Mouse (Mus musculus) forebrain, postnatal 0 days (tissue): ENCODE results near the gene Apba2. TPM values are rescaled to one million over a fixed set of nuclear protein-coding genes. Genes with fewer than 3 reads are reported as not detected.
A peak's percentile ranks its signal among the peaks of the same experiment; 100 is the strongest.

Experiments
- ATAC-seq: fragments of 200-750 bp; cut with Nextera tagmentation; 2 replicates; pipeline ENCODE4 v1.8.0; 2017; ENCODE audit warnings: mild to moderate bottlenecking, moderate library complexity
- DNase-seq: peaks from one replicate; pipeline ENCODE4 v3.0.0-alpha.2; 2015
- H3K27ac ChIP-seq: fragments of 300-500 bp; sonication (generic); 2 replicates; pipeline ENCODE4 v1.5.1; 2014; ENCODE audit warnings: low read depth, mild to moderate bottlenecking, antibody characterized with exemption, low read length, moderate library complexity, mixed read lengths
- H3K27me3 ChIP-seq: fragments of 300-500 bp; sonication (generic); 2 replicates; pipeline ENCODE4 v1.6.1; 2014; ENCODE audit warnings: mild to moderate bottlenecking, low read length, mixed read lengths; ENCODE audit not compliant: insufficient read depth
- H3K36me3 ChIP-seq: fragments of 300-500 bp; sonication (generic); 2 replicates; pipeline ENCODE4 v1.6.1; 2014; ENCODE audit warnings: mild to moderate bottlenecking, moderate library complexity; ENCODE audit not compliant: insufficient read depth
- H3K4me1 ChIP-seq: fragments of 300-500 bp; sonication (generic); 2 replicates; pipeline ENCODE4 v1.6.1; 2014; ENCODE audit warnings: antibody characterized with exemption; ENCODE audit not compliant: insufficient read depth
- H3K4me2 ChIP-seq: fragments of 300-500 bp; sonication (generic); 2 replicates; pipeline ENCODE4 v1.6.1; 2014; ENCODE audit warnings: low read depth, mild to moderate bottlenecking, moderate library complexity
- H3K4me3 ChIP-seq: fragments of 300-500 bp; sonication (generic); 2 replicates; pipeline ENCODE4 v1.5.1; 2014; ENCODE audit warnings: low read depth, low read length, mixed read lengths
- H3K9ac ChIP-seq: fragments of 300-500 bp; sonication (generic); 2 replicates; pipeline ENCODE4 v1.6.1; 2014; ENCODE audit warnings: mild to moderate bottlenecking
- H3K9me3 ChIP-seq: fragments of 300-500 bp; sonication (generic); 2 replicates; pipeline ENCODE4 v1.6.1; 2016; ENCODE audit warnings: low read length
- CTCF ChIP-seq: sonication (generic); IDR thresholded peaks from 2 replicates; pipeline ENCODE4 v1.5.1; 2016; ENCODE audit warnings: antibody characterized with exemption, control low read depth, low read depth
- WGBS: fragments of 180-500 bp; shearing (Covaris S2); extraction: QIAGEN DNeasy Blood & Tissue Kit; methylation state at CpG from one replicate; pipeline ENCODE4 v1.1.7; 2014; 5-methylcytosine and 5-hydroxymethylcytosine counted together
- polyA plus RNA-seq: library from polyadenylated mRNA; unstranded; fragments of >200 nt; fragmentation: Nextera tagmentation; extraction: Ambion mirVana; gene quantifications from 2 replicates; pipeline ENCODE4 v1.2.1, GENCODE M21; 2015
- total RNA-seq: library from RNA; depleted of rRNA; stranded (reverse); fragments of >200 nt; gene quantifications from 2 replicates; pipeline ENCODE4 v1.2.3, GENCODE M21; 2014

Apba2 gene
- total and polyA plus RNA-seq, 2 experiments from 2014 or later: 227 to 332 TPM

DNA sequence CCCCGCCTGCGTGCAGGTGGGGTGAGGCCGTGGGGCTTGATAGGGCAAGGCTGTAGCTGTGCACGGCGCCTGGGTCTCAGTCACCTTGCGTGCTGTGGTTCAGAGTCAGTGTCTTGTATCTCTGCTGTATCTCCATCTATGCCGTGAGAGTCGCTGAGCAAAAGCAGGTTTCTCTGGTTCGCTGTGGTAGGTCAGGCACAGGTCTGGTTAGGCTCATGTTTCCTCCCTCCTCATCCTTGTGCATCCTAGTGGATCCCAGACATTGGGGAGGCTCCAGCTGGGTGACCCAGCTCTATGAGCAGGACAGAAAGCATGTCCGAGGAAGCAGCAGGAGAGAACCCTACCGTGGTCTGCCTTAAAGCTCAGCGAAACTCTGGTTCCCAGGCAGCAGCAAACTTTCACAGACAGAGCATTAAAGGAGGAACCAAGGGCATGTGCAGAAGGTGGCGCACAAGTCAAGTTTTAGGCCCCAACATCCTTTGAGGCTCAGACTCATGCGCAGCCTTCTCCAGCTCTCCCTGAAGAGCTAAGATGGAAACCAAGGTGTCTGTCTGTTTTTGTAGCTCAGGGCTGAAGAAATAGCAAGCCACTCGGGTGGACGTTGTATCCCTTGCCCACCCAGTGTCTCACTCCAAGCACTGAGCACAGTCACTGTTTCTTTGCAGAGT lies 51.2 kb downstream of the Apba2 start:
- H3K4me3 ChIP-seq: no peak overlapping the region
- no peak overlapping the region for H3K9ac ChIP-seq
- WGBS: 92% methylated on average over 13 of the region's 16 CpGs
- ATAC-seq (0 out of 2 replicates have a peak, but pooled peaks have one; percentile 23), DNase-seq (no peak)
- H3K4me2 ChIP-seq: no peak overlapping the region
- peaks cover 8% of the 10 kb centered on the region for H3K36me3 ChIP-seq
- no peaks in the 10 kb centered on the region for H3K27me3 ChIP-seq
- TF ChIP-seq CTCF: peak; percentile 37
- H3K27ac ChIP-seq: no peak overlapping the region
- H3K4me1 ChIP-seq: no peaks in the 10 kb centered on the region
- H3K9me3 ChIP-seq: no peaks in the 10 kb centered on the region

DNA sequence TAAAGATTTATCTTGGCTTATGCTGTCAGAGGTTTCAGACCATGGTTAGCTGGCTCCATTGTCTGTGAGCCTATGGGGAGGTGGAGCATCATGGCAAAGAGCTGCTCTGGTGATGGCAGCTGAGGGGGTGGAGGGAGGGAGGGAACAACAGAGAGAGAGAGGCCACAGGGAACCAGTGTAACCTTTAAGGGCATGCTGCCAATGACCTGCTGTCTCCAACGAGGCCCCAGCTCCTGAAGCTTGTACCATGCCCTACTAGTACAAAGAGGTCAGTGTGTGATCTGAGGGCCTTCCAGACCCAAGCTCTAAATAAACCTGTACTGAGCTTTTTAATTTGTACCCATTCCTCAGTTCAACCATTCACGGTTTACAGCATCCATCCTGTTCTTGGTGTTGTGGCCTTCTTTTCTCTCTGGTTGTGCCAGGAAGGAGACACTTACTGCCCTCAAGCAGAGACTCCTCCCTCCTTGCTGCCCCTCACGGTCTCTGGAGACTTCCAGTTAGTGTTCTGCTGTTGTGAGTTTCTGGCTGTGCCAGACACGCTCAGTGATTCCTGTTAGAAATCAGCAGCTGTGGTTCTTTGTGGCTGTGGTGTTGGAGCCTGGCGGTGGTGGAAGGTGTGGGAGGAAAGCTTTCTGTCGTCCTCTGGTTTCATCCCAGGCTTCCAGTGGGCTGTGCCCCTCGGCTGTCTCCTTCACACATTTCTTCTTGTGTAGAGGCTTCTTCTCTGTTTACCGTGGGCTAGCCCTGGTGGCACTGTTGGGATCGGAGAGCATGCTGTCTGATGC lies 60.4 kb downstream of the Apba2 start:
- no peak for ATAC-seq
- no peak overlapping the region for H3K9ac ChIP-seq
- H3K4me1 ChIP-seq: 0 out of 2 replicates have a peak, but pooled peaks cover 2% of the 10 kb centered on the region
- H3K4me2 ChIP-seq: no peak overlapping the region
- H3K36me3 ChIP-seq: 0 out of 2 replicates have a peak, but pooled peaks cover 6% of the 10 kb centered on the region
- H3K27me3 ChIP-seq: no peaks in the 10 kb centered on the region
- H3K4me3 ChIP-seq: no peak overlapping the region
- no peak for TF ChIP-seq CTCF
- H3K27ac ChIP-seq: no peak overlapping the region
- DNase-seq: no peak
- 74% methylated on average over 9 of the region's 9 CpGs for WGBS
- H3K9me3 ChIP-seq: no peaks in the 10 kb centered on the region

DNA sequence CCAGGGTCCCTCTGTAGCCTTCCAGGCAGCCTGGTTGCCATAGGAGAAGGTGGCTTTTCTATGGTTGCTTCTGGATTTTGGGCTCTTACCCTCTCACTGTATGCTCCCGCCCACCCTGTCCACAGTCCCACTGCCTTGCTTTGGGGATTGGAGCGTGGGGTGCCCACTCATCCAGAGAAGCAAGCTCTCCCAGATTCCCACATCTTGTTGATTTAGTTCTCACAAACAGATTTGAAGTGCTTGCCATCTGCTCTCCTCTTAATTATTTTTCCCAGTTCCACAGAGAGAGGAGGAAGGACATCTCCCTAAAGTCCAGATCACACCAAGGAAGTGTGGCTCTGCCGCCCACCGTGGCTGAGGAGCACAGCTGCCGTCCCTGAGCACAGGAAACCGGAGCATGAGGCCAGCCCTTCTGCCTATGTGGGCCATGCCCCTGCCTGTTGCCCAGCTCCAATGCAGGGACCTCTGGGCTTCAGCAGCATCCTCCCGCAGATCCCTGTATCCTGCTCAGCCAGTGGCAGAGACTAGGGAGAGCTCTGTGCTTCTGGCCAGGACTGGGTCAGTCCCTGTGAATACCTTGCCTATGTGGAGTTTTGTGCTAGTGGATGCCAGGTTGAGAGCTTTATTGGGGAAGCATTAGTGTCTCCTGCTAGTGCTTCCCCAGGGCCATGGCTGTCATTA lies 63.5 kb downstream of the Apba2 start:
- 68% methylated on average over 7 of the region's 7 CpGs for WGBS
- DNase-seq (no peak), ATAC-seq (no peak)
- Histone ChIP-seq H3K27ac (no peak overlapping the region), H3K4me1 (0 out of 2 replicates have a peak, but pooled peaks cover 9% of the 10 kb centered on the region), H3K4me3 (no peak overlapping the region), H3K9me3 (no peaks in the 10 kb centered on the region), H3K9ac (no peak overlapping the region), H3K27me3 (no peaks in the 10 kb centered on the region), H3K4me2 (no peak overlapping the region), H3K36me3 (no peaks in the 10 kb centered on the region)
- TF ChIP-seq CTCF: no peak

DNA sequence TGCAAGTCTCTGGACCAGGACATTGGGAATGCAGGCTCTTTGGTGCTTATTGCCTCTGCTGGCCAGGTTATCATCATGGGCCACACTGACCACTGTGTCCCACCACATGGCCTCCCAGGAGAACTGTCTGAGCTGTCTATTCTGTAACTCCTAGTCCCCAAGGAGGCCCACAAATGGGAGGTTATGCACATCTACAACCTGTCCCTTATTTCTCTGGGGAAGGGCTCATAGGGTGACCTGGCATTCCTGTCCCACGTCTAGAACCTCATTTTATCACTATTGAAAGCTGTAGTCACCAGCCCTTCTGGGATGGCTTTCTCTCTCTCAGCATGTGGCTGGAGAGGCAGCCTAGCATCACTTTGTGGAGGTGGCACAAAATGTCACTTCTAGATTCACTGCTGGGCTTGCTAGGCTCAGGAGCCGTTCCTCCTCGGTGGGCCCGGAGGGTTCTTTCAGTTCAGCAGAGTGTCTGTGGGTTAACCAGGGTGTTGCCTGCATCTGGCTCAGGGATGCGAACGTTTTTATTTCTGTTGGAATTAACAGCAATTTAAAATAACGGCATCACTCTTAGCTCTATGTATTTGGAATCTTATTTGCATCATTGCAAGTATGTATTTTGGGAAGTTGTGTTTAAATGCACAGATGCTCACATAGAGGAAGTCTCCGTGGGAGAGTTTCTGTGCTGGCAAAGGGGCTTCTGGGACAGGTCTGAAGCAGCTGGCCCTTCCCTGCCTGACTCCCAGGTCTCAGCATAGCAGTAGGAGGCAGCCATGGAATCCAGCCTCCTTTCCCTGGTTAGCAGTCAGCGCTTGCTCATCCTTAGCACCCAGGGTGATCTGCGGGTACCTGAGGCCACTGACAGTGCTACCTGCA lies 65.1 kb downstream of the Apba2 start:
- no peak for TF ChIP-seq CTCF
- Histone ChIP-seq H3K4me1 (0 out of 2 replicates have a peak, but pooled peaks cover 9% of the 10 kb centered on the region), H3K9ac (no peak overlapping the region), H3K4me3 (no peak overlapping the region), H3K36me3 (no peaks in the 10 kb centered on the region; the same call in 1 of the 2 replicates), H3K27ac (peak overlapping the region; percentile 29; the same call in 1 of the 2 replicates), H3K4me2 (no peak overlapping the region), H3K27me3 (no peaks in the 10 kb centered on the region), H3K9me3 (no peaks in the 10 kb centered on the region)
- WGBS: 67% methylated on average over 10 of the region's 10 CpGs
- DNase-seq (no peak), ATAC-seq (peak; percentile 26)

DNA sequence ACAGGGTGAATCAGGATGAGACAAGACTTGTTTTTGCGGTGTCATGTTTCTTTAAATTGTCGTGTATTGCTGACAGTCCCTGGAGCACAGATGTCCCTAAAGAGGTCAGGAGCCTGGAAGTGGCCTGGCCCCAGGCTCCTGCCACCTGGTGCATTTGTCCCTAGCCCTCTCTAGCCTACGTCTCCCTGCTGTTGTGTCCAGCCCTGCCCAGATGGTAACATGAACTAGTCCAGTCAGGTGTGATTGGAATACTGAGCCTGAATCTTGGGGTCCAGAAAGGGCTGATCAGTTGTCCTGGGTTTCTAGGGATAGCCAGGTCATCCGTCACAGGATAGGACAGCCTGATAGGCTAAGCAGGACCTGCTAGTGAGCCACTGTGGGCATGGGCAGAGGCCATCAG lies 67.2 kb downstream of the Apba2 start:
- no peak for ATAC-seq

DNA sequence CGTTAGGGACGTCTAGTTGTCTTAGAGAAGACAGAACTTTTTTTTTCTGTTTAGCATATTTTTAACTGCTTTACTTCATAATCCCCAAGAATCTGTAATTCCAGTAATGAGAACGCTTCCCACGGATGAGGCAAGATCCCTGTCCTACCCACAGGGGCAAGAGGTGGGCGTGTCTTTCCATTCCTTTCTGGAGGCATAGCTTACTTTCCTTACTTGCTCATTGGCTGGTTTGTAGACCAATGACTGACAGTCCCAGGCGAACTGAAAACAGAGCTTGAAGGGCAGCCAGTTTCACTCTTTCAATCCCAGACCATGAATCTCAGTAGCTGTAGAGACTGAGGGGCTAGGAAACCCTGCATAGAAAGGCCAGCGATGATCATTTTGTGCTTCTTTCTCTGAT lies 68.2 kb downstream of the Apba2 start:
- Histone ChIP-seq H3K4me3 (no peak overlapping the region), H3K27ac (no peak overlapping the region), H3K4me1 (peaks cover 14% of the 10 kb centered on the region; the same call in 1 of the 2 replicates), H3K27me3 (no peaks in the 10 kb centered on the region), H3K36me3 (no peaks in the 10 kb centered on the region; the same call in 1 of the 2 replicates), H3K4me2 (no peak overlapping the region), H3K9me3 (no peaks in the 10 kb centered on the region), H3K9ac (no peak overlapping the region)
- no peak for TF ChIP-seq CTCF
- ATAC-seq (0 out of 2 replicates have a peak, but pooled peaks have one; percentile 24), DNase-seq (no peak)
- WGBS: 47% methylated on average over 7 of the region's 7 CpGs

More for the DNA sequence above, 67.2 kb downstream of the Apba2 start:
- H3K4me3 ChIP-seq: no peak overlapping the region
- no peaks in the 10 kb centered on the region for H3K27me3 ChIP-seq
- WGBS: 71% methylated on average over 4 of the region's 4 CpGs
- no peaks in the 10 kb centered on the region for H3K9me3 ChIP-seq
- peaks cover 9% of the 10 kb centered on the region; the same call in 1 of the 2 replicates for H3K4me1 ChIP-seq
- no peak for TF ChIP-seq CTCF
- H3K27ac ChIP-seq: no peak overlapping the region
- no peaks in the 10 kb centered on the region; the same call in 1 of the 2 replicates for H3K36me3 ChIP-seq
- DNase-seq: no peak
- H3K4me2 ChIP-seq: no peak overlapping the region
- no peak overlapping the region for H3K9ac ChIP-seq
